Mouse (Mus musculus) intestine, embryonic 15.5 days (tissue): ENCODE results near the gene Csf3r. TPM values are rescaled to one million over a fixed set of nuclear protein-coding genes. Genes with fewer than 3 reads are reported as not detected.

ENCODE experiments used
- ATAC-seq: fragments of 200-750 bp; cut with Nextera tagmentation; 2 replicates; pipeline ENCODE4 v1.8.0; 2017; ENCODE audit warnings: moderate TSS enrichment, moderate library complexity
- H3K27ac ChIP-seq: fragments of 300-500 bp; sonication (generic); 2 replicates; pipeline ENCODE4 v1.5.1; 2015; ENCODE audit warnings: mild to moderate bottlenecking, inconsistent platforms
- H3K27me3 ChIP-seq: fragments of 300-500 bp; sonication (generic); replicated peaks from 2 replicates; pipeline ENCODE4 v1.6.1; 2015; ENCODE audit warnings: inconsistent platforms
- H3K36me3 ChIP-seq: fragments of 300-500 bp; sonication (generic); 2 replicates; pipeline ENCODE4 v1.6.1; 2015; ENCODE audit warnings: inconsistent platforms
- H3K4me1 ChIP-seq: fragments of 300-500 bp; sonication (generic); replicated peaks from 2 replicates; pipeline ENCODE4 v1.6.1; 2015; ENCODE audit warnings: inconsistent platforms
- H3K4me2 ChIP-seq: fragments of 300-500 bp; sonication (generic); replicated peaks from 2 replicates; pipeline ENCODE4 v1.6.1; 2015; ENCODE audit warnings: mild to moderate bottlenecking, inconsistent platforms
- H3K4me3 ChIP-seq: fragments of 300-500 bp; sonication (generic); replicated peaks from 2 replicates; pipeline ENCODE4 v1.5.1; 2015; ENCODE audit warnings: inconsistent platforms
- H3K9ac ChIP-seq: fragments of 300-500 bp; sonication (generic); 2 replicates; pipeline ENCODE4 v1.6.1; 2015; ENCODE audit warnings: inconsistent platforms
- H3K9me3 ChIP-seq: fragments of 300-500 bp; sonication (generic); 2 replicates; pipeline ENCODE4 v1.6.1; 2016; ENCODE audit warnings: inconsistent platforms
- WGBS: fragments of 180-500 bp; shearing (Covaris S2); methylation state at CpG from one replicate; pipeline ENCODE4 v1.1.7; 2015; 5-methylcytosine and 5-hydroxymethylcytosine counted together
- polyA plus RNA-seq: library from polyadenylated mRNA; unstranded; fragments of >200 nt; fragmentation: Nextera tagmentation; extraction: Ambion mirVana; gene quantifications from 2 replicates; pipeline ENCODE4 v1.2.1, GENCODE M21; 2015

Csf3r gene
- polyA plus RNA-seq, 1 experiment from 2014 or later: 1.1 TPM

- H3K27me3 ChIP-seq: no peaks in the 10 kb centered on the region
- peak overlapping the region; percentile 84 for H3K4me2 ChIP-seq
- H3K9ac ChIP-seq: peak overlapping the region; percentile 35
- no peak overlapping the region for H3K27ac ChIP-seq
- H3K9me3 ChIP-seq: no peaks in the 10 kb centered on the region
- H3K4me3 ChIP-seq: peak overlapping the region; percentile 65
- 0 out of 2 replicates have a peak, but pooled peaks cover 8% of the 10 kb centered on the region for H3K4me1 ChIP-seq
- 44% methylated on average over 9 of the region's 9 CpGs for WGBS
- peaks cover 10% of the 10 kb centered on the region for H3K36me3 ChIP-seq
- no peak for ATAC-seq
Observed at GRCm38 (mm10) chr4:126058997-126059362, 34.6 kb downstream of the Csf3r start.

- H3K4me1 ChIP-seq: 0 out of 2 replicates have a peak, but pooled peaks cover 2% of the 10 kb centered on the region
- no peaks in the 10 kb centered on the region for H3K27me3 ChIP-seq
- no peak overlapping the region for H3K4me3 ChIP-seq
- no peak overlapping the region for H3K9ac ChIP-seq
- no peak overlapping the region for H3K4me2 ChIP-seq
- H3K36me3 ChIP-seq: no peaks in the 10 kb centered on the region
- ATAC-seq: no peak
- H3K9me3 ChIP-seq: no peaks in the 10 kb centered on the region
- H3K27ac ChIP-seq: no peak overlapping the region
- WGBS: 32% methylated on average over 1 of the region's 1 CpGs
Observed at GRCm38 (mm10) chr4:126062856-126063255, 38.5 kb downstream of the Csf3r start.

GRCm38 (mm10) chr4:126065241-126065640 is 40.9 kb downstream of the Csf3r start:
- no peak for ATAC-seq
- Histone ChIP-seq H3K36me3 (no peaks in the 10 kb centered on the region), H3K27ac (no peak overlapping the region), H3K9me3 (no peaks in the 10 kb centered on the region), H3K4me1 (no peaks in the 10 kb centered on the region), H3K9ac (no peak overlapping the region), H3K4me2 (no peak overlapping the region), H3K27me3 (no peaks in the 10 kb centered on the region), H3K4me3 (no peak overlapping the region)
- WGBS: 83% methylated on average over 7 of the region's 7 CpGs

- no peaks in the 10 kb centered on the region for H3K4me1 ChIP-seq
- no peak overlapping the region for H3K9ac ChIP-seq
- no peaks in the 10 kb centered on the region for H3K9me3 ChIP-seq
- no peak overlapping the region for H3K4me3 ChIP-seq
- no peak overlapping the region for H3K27ac ChIP-seq
- no peaks in the 10 kb centered on the region for H3K27me3 ChIP-seq
- H3K36me3 ChIP-seq: no peaks in the 10 kb centered on the region
- WGBS: 69% methylated on average over 15 of the region's 15 CpGs
- ATAC-seq: no peak
- H3K4me2 ChIP-seq: no peak overlapping the region
Observed at GRCm38 (mm10) chr4:126067401-126068077, 43.2 kb downstream of the Csf3r start.

- Histone ChIP-seq H3K27me3 (no peaks in the 10 kb centered on the region), H3K27ac (no peak overlapping the region), H3K9ac (no peak overlapping the region), H3K36me3 (no peaks in the 10 kb centered on the region), H3K9me3 (no peaks in the 10 kb centered on the region), H3K4me2 (no peak overlapping the region), H3K4me3 (no peak overlapping the region), H3K4me1 (no peaks in the 10 kb centered on the region)
- 84% methylated on average over 6 of the region's 6 CpGs for WGBS
- no peak for ATAC-seq
Observed at GRCm38 (mm10) chr4:126068842-126069241, 44.5 kb downstream of the Csf3r start.

- H3K36me3 ChIP-seq: no peaks in the 10 kb centered on the region
- H3K4me2 ChIP-seq: no peak overlapping the region
- no peak overlapping the region for H3K9ac ChIP-seq
- no peaks in the 10 kb centered on the region for H3K9me3 ChIP-seq
- no peaks in the 10 kb centered on the region for H3K27me3 ChIP-seq
- no peaks in the 10 kb centered on the region for H3K4me1 ChIP-seq
- H3K4me3 ChIP-seq: no peak overlapping the region
- 68% methylated on average over 6 of the region's 6 CpGs for WGBS
- ATAC-seq: no peak
- no peak overlapping the region for H3K27ac ChIP-seq
Observed at GRCm38 (mm10) chr4:126077833-126078232, 53.5 kb downstream of the Csf3r start.

- H3K9me3 ChIP-seq: no peaks in the 10 kb centered on the region
- H3K4me1 ChIP-seq: no peaks in the 10 kb centered on the region
- no peaks in the 10 kb centered on the region for H3K27me3 ChIP-seq
- WGBS: 76% methylated on average over 4 of the region's 4 CpGs
- H3K9ac ChIP-seq: no peak overlapping the region
- H3K36me3 ChIP-seq: no peaks in the 10 kb centered on the region
- no peak overlapping the region for H3K27ac ChIP-seq
- H3K4me2 ChIP-seq: no peak overlapping the region
- ATAC-seq: no peak
- no peak overlapping the region for H3K4me3 ChIP-seq
Observed at GRCm38 (mm10) chr4:126079266-126079665, 54.9 kb downstream of the Csf3r start.

- WGBS: 94% methylated on average over 1 of the region's 1 CpGs
- ATAC-seq: no peak
- H3K27ac ChIP-seq: no peak overlapping the region
- no peak overlapping the region for H3K9ac ChIP-seq
- no peaks in the 10 kb centered on the region for H3K36me3 ChIP-seq
- no peak overlapping the region for H3K4me2 ChIP-seq
- no peaks in the 10 kb centered on the region for H3K9me3 ChIP-seq
- H3K4me3 ChIP-seq: no peak overlapping the region
- H3K4me1 ChIP-seq: no peaks in the 10 kb centered on the region; the same call in 1 of the 2 replicates
- H3K27me3 ChIP-seq: no peaks in the 10 kb centered on the region
Observed at GRCm38 (mm10) chr4:126081601-126082000, 57.3 kb downstream of the Csf3r start.

GRCm38 (mm10) chr4:126083021-126083420 is 58.7 kb downstream of the Csf3r start:
- Histone ChIP-seq H3K4me1 (no peaks in the 10 kb centered on the region; the same call in 1 of the 2 replicates), H3K9ac (no peak overlapping the region), H3K4me2 (no peak overlapping the region), H3K36me3 (no peaks in the 10 kb centered on the region), H3K27ac (no peak overlapping the region), H3K27me3 (no peaks in the 10 kb centered on the region), H3K4me3 (no peak overlapping the region), H3K9me3 (no peaks in the 10 kb centered on the region)
- peak; percentile 27; the same call in 1 of the 2 replicates for ATAC-seq
- whole genome bisulfite sequencing: 81% methylated on average over 9 of the region's 9 CpGs

GRCm38 (mm10) chr4:126084382-126084781 is 60.0 kb downstream of the Csf3r start:
- no peak overlapping the region for H3K9ac ChIP-seq
- H3K4me1 ChIP-seq: no peaks in the 10 kb centered on the region; the same call in 1 of the 2 replicates
- no peak overlapping the region for H3K27ac ChIP-seq
- no peaks in the 10 kb centered on the region for H3K36me3 ChIP-seq
- no peak overlapping the region for H3K4me3 ChIP-seq
- no peaks in the 10 kb centered on the region for H3K9me3 ChIP-seq
- no peak for ATAC-seq
- no peaks in the 10 kb centered on the region for H3K27me3 ChIP-seq
- H3K4me2 ChIP-seq: no peak overlapping the region
- WGBS: 63% methylated on average over 8 of the region's 8 CpGs

GRCm38 (mm10) chr4:126085996-126086576 is 61.7 kb downstream of the Csf3r start:
- no peaks in the 10 kb centered on the region for H3K36me3 ChIP-seq
- no peak overlapping the region for H3K4me2 ChIP-seq
- peaks cover 4% of the 10 kb centered on the region; the same call in 1 of the 2 replicates for H3K4me1 ChIP-seq
- H3K27me3 ChIP-seq: no peaks in the 10 kb centered on the region
- 31% methylated on average over 7 of the region's 7 CpGs for WGBS
- H3K27ac ChIP-seq: no peak overlapping the region
- no peak overlapping the region for H3K9ac ChIP-seq
- no peaks in the 10 kb centered on the region for H3K9me3 ChIP-seq
- H3K4me3 ChIP-seq: no peak overlapping the region
- ATAC-seq: peak; percentile 84

GRCm38 (mm10) chr4:126090101-126090847 is 65.9 kb downstream of the Csf3r start:
- Histone ChIP-seq H3K27me3 (no peaks in the 10 kb centered on the region), H3K9me3 (no peaks in the 10 kb centered on the region), H3K27ac (no peak overlapping the region), H3K4me1 (peaks cover 4% of the 10 kb centered on the region; the same call in 1 of the 2 replicates), H3K9ac (no peak overlapping the region), H3K36me3 (no peaks in the 10 kb centered on the region), H3K4me3 (no peak overlapping the region), H3K4me2 (no peak overlapping the region)
- ATAC-seq: peak; percentile 30; the same call in 1 of the 2 replicates
- 69% methylated on average over 7 of the region's 7 CpGs for WGBS
